Mouse (Mus musculus) megakaryocyte, embryonic 14.5 days (primary cell): ENCODE data around the gene Znhit2. TPM values are rescaled to one million over a fixed set of nuclear protein-coding genes. Genes with fewer than 3 reads are reported as not detected.
A peak's percentile ranks its signal among the peaks of the same experiment; 100 is the strongest.

Experiments
- H3K27me3 ChIP-seq: replicated peaks from 2 replicates; pipeline ENCODE3; 2012; ENCODE audit warnings: inconsistent platforms
- H3K36me3 ChIP-seq: replicated peaks from 2 replicates; pipeline ENCODE3; 2012; ENCODE audit warnings: low read length, inconsistent platforms, mixed read lengths
- H3K4me1 ChIP-seq: 2 replicates; pipeline ENCODE4 v1.6.1; 2012; ENCODE audit warnings: inconsistent platforms
- H3K4me3 ChIP-seq: replicated peaks from 2 replicates; pipeline ENCODE3; 2012; ENCODE audit warnings: moderate library complexity, mild to moderate bottlenecking, inconsistent platforms
- H3K9me3 ChIP-seq: 2 replicates; pipeline ENCODE4 v1.6.1; 2012; ENCODE audit warnings: inconsistent platforms
- FLI1 ChIP-seq: IDR thresholded peaks from 2 replicates; pipeline ENCODE4 v1.6.1; 2012; ENCODE audit warnings: low read length, inconsistent platforms, mixed read lengths
- GATA1 ChIP-seq: IDR thresholded peaks from 3 replicates; pipeline ENCODE4 v1.6.1; 2012; ENCODE audit warnings: mixed read lengths, low read length, inconsistent platforms, borderline replicate concordance
- polyA plus RNA-seq: library from polyadenylated mRNA; stranded (reverse); fragments of >175 nt; gene quantifications from 2 replicates; pipeline ENCODE4 v1.2.3, GENCODE M21; 2012; ENCODE audit warnings: low replicate concordance; ENCODE audit not compliant: insufficient read depth

Znhit2 gene
- polyA plus RNA-seq, 1 experiment: 64.8 TPM

GRCm38 (mm10) chr19:6070571-6071250 lies 9.7 kb downstream of the Znhit2 start:
- H3K36me3 ChIP-seq: peaks cover 76% of the 10 kb centered on the region
- H3K4me3 ChIP-seq: no peak overlapping the region

GRCm38 (mm10) chr19:6071261-6071660 lies 10.3 kb downstream of the Znhit2 start:
- Histone ChIP-seq H3K27me3 (no peaks in the 10 kb centered on the region), H3K36me3 (peaks cover 78% of the 10 kb centered on the region), H3K4me3 (no peak overlapping the region), H3K4me1 (peaks cover 51% of the 10 kb centered on the region), H3K9me3 (no peaks in the 10 kb centered on the region)
- TF ChIP-seq FLI1 (no peak), GATA1 (no peak)

More at GRCm38 (mm10) chr19:6070571-6071250, 9.7 kb downstream of the Znhit2 start:
- H3K9me3 ChIP-seq: no peaks in the 10 kb centered on the region
- H3K4me1 ChIP-seq: peaks cover 50% of the 10 kb centered on the region
- no peaks in the 10 kb centered on the region for H3K27me3 ChIP-seq
- TF ChIP-seq GATA1 (no peak), FLI1 (no peak)

- peak overlapping the region; percentile 47 for H3K4me3 ChIP-seq
- H3K36me3 ChIP-seq: peaks cover 67% of the 10 kb centered on the region
- no peaks in the 10 kb centered on the region for H3K27me3 ChIP-seq
- H3K4me1 ChIP-seq: peaks cover 44% of the 10 kb centered on the region
- no peaks in the 10 kb centered on the region for H3K9me3 ChIP-seq
- TF ChIP-seq FLI1 (no peak), GATA1 (no peak)
Observed at GRCm38 (mm10) chr19:6073889-6074288, 12.9 kb downstream of the Znhit2 start.

- TF ChIP-seq GATA1: no peak
- TF ChIP-seq FLI1: no peak
- H3K36me3 ChIP-seq: peaks cover 61% of the 10 kb centered on the region
Observed at GRCm38 (mm10) chr19:6076564-6077393, 15.8 kb downstream of the Znhit2 start, which contains the start of gene Vps51. Vps51 (minus strand) TSS chr19:6077231.

GRCm38 (mm10) chr19:6079983-6080480 lies 19.0 kb downstream of the Znhit2 start, which contains the start of gene Tmem262:
Tmem262 (plus strand) TSS chr19:6080033.
- H3K9me3 ChIP-seq: no peaks in the 10 kb centered on the region
- peaks cover 54% of the 10 kb centered on the region for H3K36me3 ChIP-seq
- no peaks in the 10 kb centered on the region for H3K27me3 ChIP-seq
- H3K4me3 ChIP-seq: no peak within 1 kb of the TSS
- no peak for TF ChIP-seq GATA1
- no peak for TF ChIP-seq FLI1
- peaks cover 55% of the 10 kb centered on the region for H3K4me1 ChIP-seq

More at GRCm38 (mm10) chr19:6076564-6077393, 15.8 kb downstream of the Znhit2 start, which contains the start of gene Vps51:
- H3K4me1 ChIP-seq: peaks cover 38% of the 10 kb centered on the region
- H3K9me3 ChIP-seq: no peaks in the 10 kb centered on the region
- H3K27me3 ChIP-seq: no peaks in the 10 kb centered on the region
- peak within 1 kb of the TSS; percentile 97 for H3K4me3 ChIP-seq

GRCm38 (mm10) chr19:6082156-6082555 lies 21.2 kb downstream of the Znhit2 start, which contains the start of gene Gm28374:
Gm28374 (minus strand) TSS chr19:6082256.
- H3K4me1 ChIP-seq: peaks cover 56% of the 10 kb centered on the region
- H3K36me3 ChIP-seq: peaks cover 54% of the 10 kb centered on the region

GRCm38 (mm10) chr19:6084478-6085248 lies 23.7 kb downstream of the Znhit2 start, which contains the start of the genes Zfpl1 and Cdca5:
Zfpl1 (minus strand) TSS chr19:6084956.
Cdca5 (plus strand) TSS chr19:6084983.
- peaks cover 75% of the 10 kb centered on the region for H3K36me3 ChIP-seq
- TF ChIP-seq FLI1 (peak; percentile 100; the same call in 1 of the 2 replicates), GATA1 (no peak)
- H3K4me1 ChIP-seq: peaks cover 61% of the 10 kb centered on the region
- H3K27me3 ChIP-seq: no peaks in the 10 kb centered on the region
- peak within 1 kb of the TSS; percentile 96 for H3K4me3 ChIP-seq
- H3K9me3 ChIP-seq: no peaks in the 10 kb centered on the region

More at GRCm38 (mm10) chr19:6082156-6082555, 21.2 kb downstream of the Znhit2 start, which contains the start of gene Gm28374:
- Histone ChIP-seq H3K27me3 (no peaks in the 10 kb centered on the region), H3K9me3 (no peaks in the 10 kb centered on the region), H3K4me3 (no peak within 1 kb of the TSS)
- TF ChIP-seq GATA1: no peak
- TF ChIP-seq FLI1: no peak

- peak overlapping the region; percentile 96 for H3K4me3 ChIP-seq
- H3K9me3 ChIP-seq: no peaks in the 10 kb centered on the region
- no peak for TF ChIP-seq FLI1
- TF ChIP-seq GATA1: no peak
- peaks cover 61% of the 10 kb centered on the region for H3K4me1 ChIP-seq
- H3K27me3 ChIP-seq: no peaks in the 10 kb centered on the region
- H3K36me3 ChIP-seq: peaks cover 75% of the 10 kb centered on the region
Observed at GRCm38 (mm10) chr19:6085417-6085879, 24.5 kb downstream of the Znhit2 start.

GRCm38 (mm10) chr19:6088841-6089240 lies 27.8 kb downstream of the Znhit2 start:
- H3K9me3 ChIP-seq: no peaks in the 10 kb centered on the region
- H3K4me3 ChIP-seq: no peak overlapping the region
- H3K27me3 ChIP-seq: no peaks in the 10 kb centered on the region
- no peak for TF ChIP-seq FLI1
- TF ChIP-seq GATA1: no peak
- H3K4me1 ChIP-seq: peaks cover 39% of the 10 kb centered on the region
- peaks cover 69% of the 10 kb centered on the region for H3K36me3 ChIP-seq
